Mouse (Mus musculus): ENCODE results near the gene Lrrc8e. TPM values are rescaled to one million over a fixed set of nuclear protein-coding genes. Genes with fewer than 3 reads are reported as not detected.

The Lrrc8e gene
- polyA plus RNA-seq (2015; fragmentation: Nextera tagmentation; extraction: Ambion mirVana) = 0.05 TPM in 1 of 2 replicates, not detected in the other

- peak within 1 kb of the TSS; percentile 3; the same call in 1 of the 2 replicates for H3K4me3 ChIP-seq (ENCODE audit: low read depth, low read length)
- 0 out of 2 replicates have a peak, but pooled peaks cover 2% of the 10 kb centered on the region for H3K4me1 ChIP-seq (ENCODE audit: control insufficient read depth, insufficient read depth, low read length)
- no peak within 1 kb of the TSS for H3K27ac ChIP-seq (ENCODE audit: low read length)
- peaks cover 12% of the 10 kb centered on the region; the same call in 1 of the 2 replicates for H3K27me3 ChIP-seq (ENCODE audit: control insufficient read depth, insufficient read depth, low read depth, low read length)
- H3K36me3 ChIP-seq (ENCODE audit: control insufficient read depth, insufficient read depth, low read length) = no peaks in the 10 kb centered on the region
- no peaks in the 10 kb centered on the region for H3K9me3 ChIP-seq (replicated peaks; ENCODE audit: control insufficient read depth, low read length, poor library complexity, severe bottlenecking)
- H3K9ac ChIP-seq (ENCODE audit: low read depth, low read length) = no peak within 1 kb of the TSS
- H3K4me2 ChIP-seq (ENCODE audit: low read length) = peak within 1 kb of the TSS; percentile 35
- peak; percentile 39; the same call in 1 of the 2 replicates for ATAC-seq
- WGBS = 2% methylated on average over 30 of the region's 33 CpGs
Observed at GRCm38 (mm10) chr8:4226739-4227347, at the start of gene Lrrc8e. Lrrc8e (plus strand) TSS chr8:4226827.

- Histone ChIP-seq H3K27ac (ENCODE audit: low read length) (no peak overlapping the region), H3K9ac (ENCODE audit: low read depth, low read length) (no peak overlapping the region), H3K4me3 (ENCODE audit: low read depth, low read length) (no peak overlapping the region), H3K27me3 (ENCODE audit: control insufficient read depth, insufficient read depth, low read depth, low read length) (no peaks in the 10 kb centered on the region), H3K36me3 (ENCODE audit: control insufficient read depth, insufficient read depth, low read length) (peaks cover 30% of the 10 kb centered on the region), H3K9me3 (replicated peaks; ENCODE audit: control insufficient read depth, low read length, poor library complexity, severe bottlenecking) (no peaks in the 10 kb centered on the region), H3K4me1 (ENCODE audit: control insufficient read depth, insufficient read depth, low read length) (no peaks in the 10 kb centered on the region), H3K4me2 (ENCODE audit: low read length) (no peak overlapping the region)
- no peak for ATAC-seq
- 78% methylated on average over 8 of the region's 8 CpGs for WGBS
Observed at GRCm38 (mm10) chr8:4183409-4183808, 43.2 kb upstream of the Lrrc8e start.

GRCm38 (mm10) chr8:4186151-4186550 is 40.5 kb upstream of the Lrrc8e start:
- ATAC-seq = no peak
- Histone ChIP-seq H3K4me1 (ENCODE audit: control insufficient read depth, insufficient read depth, low read length) (no peaks in the 10 kb centered on the region), H3K9me3 (replicated peaks; ENCODE audit: control insufficient read depth, low read length, poor library complexity, severe bottlenecking) (no peaks in the 10 kb centered on the region), H3K4me2 (ENCODE audit: low read length) (no peak overlapping the region), H3K36me3 (ENCODE audit: control insufficient read depth, insufficient read depth, low read length) (peaks cover 33% of the 10 kb centered on the region), H3K27me3 (ENCODE audit: control insufficient read depth, insufficient read depth, low read depth, low read length) (no peaks in the 10 kb centered on the region), H3K9ac (ENCODE audit: low read depth, low read length) (no peak overlapping the region), H3K4me3 (ENCODE audit: low read depth, low read length) (no peak overlapping the region), H3K27ac (ENCODE audit: low read length) (no peak overlapping the region)
- 90% methylated on average over 2 of the region's 2 CpGs for WGBS

- Histone ChIP-seq H3K4me3 (ENCODE audit: low read depth, low read length) (no peak overlapping the region), H3K9ac (ENCODE audit: low read depth, low read length) (no peak overlapping the region), H3K27me3 (ENCODE audit: control insufficient read depth, insufficient read depth, low read depth, low read length) (no peaks in the 10 kb centered on the region), H3K27ac (ENCODE audit: low read length) (no peak overlapping the region), H3K36me3 (ENCODE audit: control insufficient read depth, insufficient read depth, low read length) (peaks cover 40% of the 10 kb centered on the region), H3K9me3 (replicated peaks; ENCODE audit: control insufficient read depth, low read length, poor library complexity, severe bottlenecking) (no peaks in the 10 kb centered on the region), H3K4me1 (ENCODE audit: control insufficient read depth, insufficient read depth, low read length) (peaks cover 5% of the 10 kb centered on the region), H3K4me2 (ENCODE audit: low read length) (no peak overlapping the region)
- ATAC-seq = no peak
Observed at GRCm38 (mm10) chr8:4188605-4189004, 38.0 kb upstream of the Lrrc8e start.

GRCm38 (mm10) chr8:4189031-4189722 is 37.5 kb upstream of the Lrrc8e start:
- no peaks in the 10 kb centered on the region for H3K27me3 ChIP-seq (ENCODE audit: control insufficient read depth, insufficient read depth, low read depth, low read length)
- no peak overlapping the region for H3K4me3 ChIP-seq (ENCODE audit: low read depth, low read length)
- no peaks in the 10 kb centered on the region for H3K9me3 ChIP-seq (replicated peaks; ENCODE audit: control insufficient read depth, low read length, poor library complexity, severe bottlenecking)
- no peak overlapping the region for H3K4me2 ChIP-seq (ENCODE audit: low read length)
- 33% methylated on average over 3 of the region's 3 CpGs for WGBS
- H3K4me1 ChIP-seq (ENCODE audit: control insufficient read depth, insufficient read depth, low read length) = peaks cover 5% of the 10 kb centered on the region
- no peak overlapping the region for H3K9ac ChIP-seq (ENCODE audit: low read depth, low read length)
- H3K36me3 ChIP-seq (ENCODE audit: control insufficient read depth, insufficient read depth, low read length) = peaks cover 42% of the 10 kb centered on the region
- no peak for ATAC-seq
- H3K27ac ChIP-seq (ENCODE audit: low read length) = no peak overlapping the region

- peaks cover 32% of the 10 kb centered on the region for H3K36me3 ChIP-seq (ENCODE audit: control insufficient read depth, insufficient read depth, low read length)
- peak; percentile 43 for ATAC-seq
- no peak overlapping the region for H3K4me2 ChIP-seq (ENCODE audit: low read length)
- peaks cover 5% of the 10 kb centered on the region for H3K4me1 ChIP-seq (ENCODE audit: control insufficient read depth, insufficient read depth, low read length)
- WGBS = 35% methylated on average over 5 of the region's 5 CpGs
- H3K27ac ChIP-seq (ENCODE audit: low read length) = peak overlapping the region; percentile 76
- no peaks in the 10 kb centered on the region for H3K27me3 ChIP-seq (ENCODE audit: control insufficient read depth, insufficient read depth, low read depth, low read length)
- H3K4me3 ChIP-seq (ENCODE audit: low read depth, low read length) = no peak overlapping the region
- no peaks in the 10 kb centered on the region for H3K9me3 ChIP-seq (replicated peaks; ENCODE audit: control insufficient read depth, low read length, poor library complexity, severe bottlenecking)
- H3K9ac ChIP-seq (ENCODE audit: low read depth, low read length) = no peak overlapping the region
Observed at GRCm38 (mm10) chr8:4192305-4192704, 34.3 kb upstream of the Lrrc8e start.

- H3K9me3 ChIP-seq (replicated peaks; ENCODE audit: control insufficient read depth, low read length, poor library complexity, severe bottlenecking) = no peaks in the 10 kb centered on the region
- peak overlapping the region; percentile 76 for H3K27ac ChIP-seq (ENCODE audit: low read length)
- no peak overlapping the region for H3K4me3 ChIP-seq (ENCODE audit: low read depth, low read length)
- peak; percentile 74 for ATAC-seq
- 3% methylated on average over 18 of the region's 18 CpGs for WGBS
- H3K27me3 ChIP-seq (ENCODE audit: control insufficient read depth, insufficient read depth, low read depth, low read length) = no peaks in the 10 kb centered on the region
- peak overlapping the region; percentile 14; the same call in 1 of the 2 replicates for H3K4me2 ChIP-seq (ENCODE audit: low read length)
- peaks cover 31% of the 10 kb centered on the region for H3K36me3 ChIP-seq (ENCODE audit: control insufficient read depth, insufficient read depth, low read length)
- no peak overlapping the region; the same call in 1 of the 2 replicates for H3K9ac ChIP-seq (ENCODE audit: low read depth, low read length)
- peaks cover 5% of the 10 kb centered on the region for H3K4me1 ChIP-seq (ENCODE audit: control insufficient read depth, insufficient read depth, low read length)
Observed at GRCm38 (mm10) chr8:4192807-4193587, 33.6 kb upstream of the Lrrc8e start.

GRCm38 (mm10) chr8:4193588-4193894 is 33.1 kb upstream of the Lrrc8e start:
- H3K27me3 ChIP-seq (ENCODE audit: control insufficient read depth, insufficient read depth, low read depth, low read length) = no peaks in the 10 kb centered on the region
- peaks cover 5% of the 10 kb centered on the region for H3K4me1 ChIP-seq (ENCODE audit: control insufficient read depth, insufficient read depth, low read length)
- WGBS = 53% methylated on average over 7 of the region's 7 CpGs
- peak; percentile 36 for ATAC-seq
- H3K9me3 ChIP-seq (replicated peaks; ENCODE audit: control insufficient read depth, low read length, poor library complexity, severe bottlenecking) = no peaks in the 10 kb centered on the region
- H3K4me2 ChIP-seq (ENCODE audit: low read length) = no peak overlapping the region
- H3K9ac ChIP-seq (ENCODE audit: low read depth, low read length) = no peak overlapping the region
- no peak overlapping the region; the same call in 1 of the 2 replicates for H3K27ac ChIP-seq (ENCODE audit: low read length)
- peaks cover 28% of the 10 kb centered on the region for H3K36me3 ChIP-seq (ENCODE audit: control insufficient read depth, insufficient read depth, low read length)
- H3K4me3 ChIP-seq (ENCODE audit: low read depth, low read length) = no peak overlapping the region

- WGBS = 62% methylated on average over 2 of the region's 2 CpGs
Observed at GRCm38 (mm10) chr8:4201321-4201720, 25.3 kb upstream of the Lrrc8e start.

More at GRCm38 (mm10) chr8:4201321-4201720, 25.3 kb upstream of the Lrrc8e start:
- H3K27me3 ChIP-seq (ENCODE audit: control insufficient read depth, insufficient read depth, low read depth, low read length) = peaks cover 3% of the 10 kb centered on the region; the same call in 1 of the 2 replicates
- no peaks in the 10 kb centered on the region for H3K9me3 ChIP-seq (replicated peaks; ENCODE audit: control insufficient read depth, low read length, poor library complexity, severe bottlenecking)
- ATAC-seq = no peak
- no peak overlapping the region for H3K4me2 ChIP-seq (ENCODE audit: low read length)
- no peak overlapping the region for H3K4me3 ChIP-seq (ENCODE audit: low read depth, low read length)
- H3K27ac ChIP-seq (ENCODE audit: low read length) = no peak overlapping the region
- no peak overlapping the region for H3K9ac ChIP-seq (ENCODE audit: low read depth, low read length)
- H3K36me3 ChIP-seq (ENCODE audit: control insufficient read depth, insufficient read depth, low read length) = peaks cover 39% of the 10 kb centered on the region
- H3K4me1 ChIP-seq (ENCODE audit: control insufficient read depth, insufficient read depth, low read length) = no peaks in the 10 kb centered on the region
